Mouse (Mus musculus) cortical plate, adult 2 months (tissue): ENCODE data around the gene Smarcc1. TPM values are rescaled to one million over a fixed set of nuclear protein-coding genes. Genes with fewer than 3 reads are reported as not detected.
"Not testable (repeated sequence)": the region's sequence is repeated elsewhere in the genome, so short reads cannot be mapped to it uniquely, and the experiment has no call there.

Experiments used
- H3K27ac ChIP-seq: fragments of 200-500 bp; 2 replicates; pipeline ENCODE4 v1.5.1; 2012; ENCODE audit warnings: low read length, control low read depth, inconsistent platforms; ENCODE audit not compliant: insufficient read depth
- H3K4me1 ChIP-seq: fragments of 200-500 bp; 2 replicates; pipeline ENCODE4 v1.6.1; 2011; ENCODE audit warnings: low read length; ENCODE audit not compliant: control insufficient read depth, insufficient read depth
- H3K4me3 ChIP-seq: fragments of 200-500 bp; 2 replicates; pipeline ENCODE4 v1.5.1; 2011; ENCODE audit warnings: mild to moderate bottlenecking, low read length, control low read depth; ENCODE audit not compliant: insufficient read depth
- CTCF ChIP-seq: fragments of 200-500 bp; IDR thresholded peaks from 2 replicates; pipeline ENCODE4 v1.5.1; 2011; ENCODE audit warnings: mild to moderate bottlenecking, control low read depth, low read length; ENCODE audit not compliant: insufficient read depth; ENCODE audit errors: extremely low read depth
- POLR2A ChIP-seq: fragments of 200-500 bp; IDR thresholded peaks from 2 replicates; pipeline ENCODE4 v1.6.1; 2011; ENCODE audit warnings: mild to moderate bottlenecking, low read length, control low read depth; ENCODE audit not compliant: insufficient read depth; ENCODE audit errors: extremely low read depth
- polyA plus RNA-seq: library from polyadenylated mRNA; depleted of rRNA; stranded (reverse); fragments of >200 nt; gene quantifications from 2 replicates; pipeline ENCODE4 v1.2.3, GENCODE M21; 2012; rRNA removed

Smarcc1 gene
- 30.7 and 31.9 TPM in 2 replicates for polyA plus RNA-seq

DNA sequence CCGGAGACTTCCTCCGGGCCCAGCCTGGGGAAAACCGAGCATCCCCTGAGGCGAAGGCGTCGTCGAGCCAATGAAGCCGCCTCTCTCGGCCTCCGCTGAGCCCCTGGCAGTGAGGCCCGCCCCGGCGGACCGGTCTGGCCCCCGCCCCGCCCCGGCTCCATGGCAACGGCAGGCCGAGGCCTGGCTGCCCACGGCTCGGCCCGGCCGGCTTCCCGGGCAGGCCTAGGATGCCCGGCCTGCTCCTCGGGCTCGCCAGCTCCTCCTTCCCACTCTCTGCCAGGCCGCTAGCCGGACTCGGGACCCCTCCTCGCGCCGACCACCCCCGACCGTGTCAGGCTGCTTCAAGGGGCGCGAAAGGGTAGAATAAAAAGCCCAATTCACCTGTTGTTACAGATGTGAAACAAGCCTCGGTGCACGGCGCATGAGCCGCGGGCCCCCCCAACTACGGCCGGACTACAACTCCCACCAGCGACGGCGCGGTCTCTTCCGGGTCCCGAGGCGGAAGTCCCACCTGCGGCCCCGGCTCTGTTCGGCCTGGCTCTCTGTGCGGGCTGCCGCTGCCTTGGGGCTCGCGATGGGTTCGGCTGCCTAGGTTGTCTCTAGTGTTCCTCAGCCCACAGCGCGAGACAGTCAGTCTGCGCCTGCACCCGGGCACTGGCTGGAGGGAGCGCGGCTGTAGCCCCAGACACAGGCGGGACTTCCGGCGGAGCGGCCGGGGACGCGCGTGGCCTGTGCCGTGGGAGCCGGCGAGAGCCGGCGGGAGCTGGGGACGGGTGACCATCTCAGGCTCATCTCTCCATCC, at the start of gene Smarcc1:
TSS of gene Smarcc1 (plus strand) at position 732 of the 802 bp plus-strand sequence.
- H3K4me1 ChIP-seq: peaks cover 2% of the 10 kb centered on the region; the same call in 1 of the 2 replicates
- TF ChIP-seq POLR2A: peak; percentile 58; the same call in 1 of the 2 replicates
- TF ChIP-seq CTCF: no peak
- H3K27ac ChIP-seq: peak within 1 kb of the TSS; percentile 91
- H3K4me3 ChIP-seq: peak within 1 kb of the TSS; percentile 86

DNA sequence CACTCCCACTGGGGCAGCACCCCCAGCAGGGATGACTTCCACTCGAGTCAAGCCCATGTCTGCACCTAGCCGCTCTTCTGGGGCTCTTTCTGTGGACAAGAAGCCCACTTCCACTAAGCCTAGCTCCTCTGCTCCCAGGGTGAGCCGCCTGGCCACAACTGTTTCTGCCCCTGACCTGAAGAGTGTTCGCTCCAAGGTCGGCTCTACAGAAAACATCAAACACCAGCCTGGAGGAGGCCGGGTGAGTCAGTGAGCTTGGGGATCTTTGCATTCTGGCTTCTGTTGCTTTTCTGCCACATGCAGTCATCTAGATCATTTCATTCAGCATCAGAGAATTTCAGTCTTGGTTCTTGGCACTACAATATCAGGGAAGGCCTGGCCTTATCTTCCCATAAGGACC, 48.8 kb upstream of the Smarcc1 start:
- TF ChIP-seq CTCF: no peak
- TF ChIP-seq POLR2A: no peak
- H3K4me1 ChIP-seq: 0 out of 2 replicates have a peak, but pooled peaks cover 3% of the 10 kb centered on the region
- no peak overlapping the region for H3K27ac ChIP-seq
- H3K4me3 ChIP-seq: no peak overlapping the region

DNA sequence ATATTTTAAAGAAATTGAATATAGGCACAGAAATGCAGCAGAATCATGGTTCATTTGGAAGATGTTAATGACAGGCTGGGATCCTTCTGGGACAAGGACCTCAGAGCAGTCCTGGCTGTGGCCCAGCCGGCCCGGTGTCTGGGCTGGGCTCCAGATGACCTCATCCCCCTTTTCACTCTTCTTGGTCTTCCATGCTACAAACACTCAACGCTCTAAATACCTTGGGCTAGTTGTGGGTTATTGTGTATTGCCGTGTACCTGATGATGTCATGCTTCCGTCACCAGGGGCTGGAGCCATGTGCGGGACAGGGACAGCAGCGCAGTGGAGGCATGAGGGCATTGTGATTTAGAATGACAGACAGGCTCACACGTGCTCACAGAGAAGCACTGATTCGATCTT, 47.1 kb upstream of the Smarcc1 start:
- no peak for TF ChIP-seq POLR2A
- no peak for TF ChIP-seq CTCF
- Histone ChIP-seq H3K4me1 (0 out of 2 replicates have a peak, but pooled peaks cover 3% of the 10 kb centered on the region), H3K4me3 (no peak overlapping the region), H3K27ac (no peak overlapping the region)

DNA sequence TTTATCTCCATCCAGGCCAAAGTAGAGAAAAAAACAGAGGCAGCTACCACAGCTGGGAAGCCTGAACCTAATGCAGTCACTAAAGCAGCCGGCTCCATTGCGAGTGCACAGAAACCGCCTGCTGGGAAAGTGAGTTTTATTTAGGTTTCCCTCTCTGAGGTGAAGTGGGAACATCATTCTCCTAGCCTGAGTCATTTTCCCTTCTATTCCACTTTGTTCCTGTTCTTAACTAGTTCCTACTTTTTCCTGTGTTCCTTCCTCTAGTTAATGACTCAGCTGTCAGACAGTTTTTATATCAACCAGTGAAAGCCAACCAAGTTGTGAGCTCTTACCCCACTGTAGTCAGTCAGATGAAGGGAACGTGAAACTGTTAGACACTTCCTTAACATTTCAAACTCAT, 46.5 kb upstream of the Smarcc1 start:
- Histone ChIP-seq H3K4me3 (no peak overlapping the region), H3K27ac (no peak overlapping the region), H3K4me1 (0 out of 2 replicates have a peak, but pooled peaks cover 3% of the 10 kb centered on the region)
- TF ChIP-seq POLR2A: no peak

DNA sequence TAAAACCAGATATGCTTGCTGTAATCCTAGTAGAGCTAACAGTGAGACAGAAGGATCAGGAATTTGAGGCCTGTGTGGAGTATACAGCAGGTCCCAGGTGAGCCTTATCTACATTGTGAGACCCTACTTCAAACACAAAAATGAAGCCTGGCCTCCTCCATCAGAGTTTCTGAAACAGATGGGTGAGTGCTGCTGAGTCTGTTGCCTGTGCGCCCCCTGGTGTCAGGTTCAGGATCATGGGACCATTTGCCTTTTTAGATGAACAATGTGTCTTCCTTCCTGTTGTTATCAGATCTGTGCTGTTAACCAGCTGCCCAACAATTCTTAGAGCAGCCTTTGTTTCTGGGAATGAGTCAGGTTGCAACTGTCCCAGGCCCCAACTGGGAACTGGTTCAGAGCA, 45.7 kb upstream of the Smarcc1 start:
- Histone ChIP-seq H3K27ac (no peak overlapping the region), H3K4me1 (0 out of 2 replicates have a peak, but pooled peaks cover 3% of the 10 kb centered on the region), H3K4me3 (no peak overlapping the region)
- TF ChIP-seq CTCF (peak; percentile 90), POLR2A (no peak)

DNA sequence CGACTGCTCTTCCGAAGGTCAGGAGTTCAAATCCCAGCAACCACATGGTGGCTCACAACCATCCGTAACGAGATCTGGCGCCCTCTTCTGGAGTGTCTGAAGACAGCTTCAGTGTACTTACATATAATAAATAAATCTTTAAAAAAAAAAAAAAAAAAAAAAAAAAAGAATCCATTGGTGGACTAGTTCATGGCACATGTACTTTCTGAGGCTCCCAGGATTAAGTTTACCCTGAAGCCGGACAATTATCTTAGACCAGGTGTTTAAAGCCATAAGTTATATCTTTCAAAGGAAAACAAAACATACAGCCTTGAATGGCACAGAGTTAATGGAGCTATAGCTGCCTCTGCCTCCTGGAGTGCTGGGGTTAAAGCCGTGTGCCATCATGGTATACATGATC, 41.0 kb upstream of the Smarcc1 start:
- not testable (repeated sequence) for H3K4me1 ChIP-seq, H3K27ac ChIP-seq

DNA sequence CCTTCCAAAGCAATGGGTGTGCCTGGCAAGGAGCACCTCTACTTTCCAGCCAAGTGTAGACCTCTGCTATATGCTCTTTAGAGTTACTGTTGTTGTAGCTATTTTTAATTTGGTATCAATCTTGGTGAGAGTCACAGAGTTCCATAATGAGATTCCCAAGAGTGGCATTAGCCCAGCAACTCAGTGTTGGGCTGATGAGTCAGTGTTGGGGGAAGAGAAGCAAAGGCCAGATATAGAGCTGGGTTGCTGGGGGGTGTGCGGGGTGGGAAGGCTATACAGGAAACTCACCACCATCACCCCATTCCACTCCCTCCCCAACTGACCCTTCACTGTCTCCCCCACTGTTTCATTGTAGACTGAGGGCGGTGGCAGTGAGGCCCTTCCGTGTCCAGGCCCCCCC, 36.4 kb upstream of the Smarcc1 start:
- Histone ChIP-seq H3K27ac (no peak overlapping the region), H3K4me3 (no peak overlapping the region), H3K4me1 (no peaks in the 10 kb centered on the region)
- TF ChIP-seq POLR2A (no peak), CTCF (no peak)

More for the DNA sequence above, 41.0 kb upstream of the Smarcc1 start:
- H3K4me3 ChIP-seq: not testable (repeated sequence)

DNA sequence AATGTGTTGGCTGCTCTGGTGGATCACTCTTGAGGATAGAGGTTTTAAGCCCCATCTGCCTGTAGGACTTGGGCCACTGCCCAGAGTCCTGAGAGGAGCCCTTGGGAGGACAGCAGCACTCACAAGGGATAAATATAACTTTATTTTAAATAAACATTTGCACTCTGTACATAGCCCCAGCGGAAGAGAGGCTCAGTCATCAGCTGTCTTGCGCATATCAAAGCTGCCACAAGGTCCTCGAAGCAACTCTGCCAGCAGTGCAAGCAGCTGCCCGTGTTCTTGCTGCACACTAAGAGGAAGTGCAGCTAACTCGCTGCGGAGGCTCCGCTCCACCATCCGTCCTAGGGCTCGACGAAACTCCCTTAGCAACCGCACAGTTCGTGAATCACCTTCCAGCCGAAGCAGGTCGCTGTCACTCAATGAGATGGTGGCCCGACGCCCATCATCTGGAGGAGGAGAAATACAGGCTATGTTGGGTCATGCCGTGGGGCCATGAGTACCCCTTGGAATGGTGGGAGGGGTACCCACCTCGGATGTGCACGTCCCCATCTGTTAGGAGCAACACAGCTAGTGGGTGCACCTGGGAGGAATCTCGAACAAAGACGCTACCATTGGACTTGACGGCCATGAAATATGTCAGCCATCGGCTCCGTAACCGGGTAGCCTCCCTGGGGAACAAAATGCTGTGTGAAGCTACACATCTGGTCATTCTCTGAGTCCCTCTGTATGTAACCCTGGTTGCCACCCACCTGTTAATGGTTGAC, 33.1 kb upstream of the Smarcc1 start:
- Histone ChIP-seq H3K27ac (no peak overlapping the region), H3K4me3 (no peak overlapping the region), H3K4me1 (no peaks in the 10 kb centered on the region)
- TF ChIP-seq CTCF (no peak), POLR2A (0 out of 2 replicates have a peak, but pooled peaks have one; percentile 18)

DNA sequence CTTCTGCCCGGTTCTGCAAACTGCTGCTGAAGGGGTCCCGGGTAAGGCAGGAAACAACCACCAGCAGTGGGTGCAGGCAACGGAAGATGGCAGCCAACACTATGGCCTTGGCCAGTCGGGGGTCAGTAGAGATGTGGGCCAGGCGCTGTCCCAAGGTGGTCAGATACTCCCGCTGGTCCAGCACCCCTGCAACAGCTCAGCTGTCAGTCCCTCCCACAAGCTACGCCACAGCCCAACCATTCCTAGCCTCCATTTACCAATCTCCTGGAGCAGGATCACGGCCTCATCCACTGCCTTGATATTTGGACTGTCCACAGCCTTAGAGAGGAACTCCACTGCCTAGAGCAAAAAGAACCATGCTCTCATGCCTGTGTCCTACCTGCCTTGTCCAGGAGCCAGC, 31.8 kb upstream of the Smarcc1 start:
- TF ChIP-seq CTCF (no peak), POLR2A (no peak)
- H3K4me1 ChIP-seq: no peaks in the 10 kb centered on the region
- no peak overlapping the region for H3K27ac ChIP-seq
- H3K4me3 ChIP-seq: no peak overlapping the region

DNA sequence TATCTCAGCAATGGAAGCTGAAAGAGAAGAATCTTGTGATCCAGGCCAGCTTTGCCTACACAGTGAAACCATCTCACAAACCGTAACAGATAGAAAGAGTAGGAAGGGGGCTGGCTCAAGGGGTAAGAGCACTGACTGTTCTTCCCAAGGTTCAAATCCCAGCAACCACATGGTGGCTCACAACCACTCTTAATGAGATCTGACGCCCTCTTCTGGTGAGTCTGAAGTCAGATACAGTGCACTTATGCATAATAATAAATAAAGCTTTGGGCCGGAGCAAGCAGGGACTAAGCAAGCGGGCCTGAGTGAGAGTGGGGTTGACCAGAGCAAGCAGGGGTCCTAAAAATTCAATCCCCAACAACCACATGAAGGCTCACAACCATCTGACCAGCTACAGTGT, 24.2 kb upstream of the Smarcc1 start:
- Histone ChIP-seq H3K4me3 (no peak overlapping the region), H3K27ac (no peak overlapping the region), H3K4me1 (no peaks in the 10 kb centered on the region)
- no peak for TF ChIP-seq POLR2A
- TF ChIP-seq CTCF: no peak
